Mouse (Mus musculus) gastrocnemius, adult 2 months (tissue): ENCODE measurements at regions not wholly inside any gene's neighbourhood (a gene's known extent, or its start where the extent isn't known, plus 50 kb on each side); places are given as distances from the start of the nearest gene placed in this dataset.
"Not testable (repeated sequence)": the region's sequence is repeated elsewhere in the genome, so short reads cannot be mapped to it uniquely, and the experiment has no call there.

Source experiments
- DNase-seq: peaks from one replicate; pipeline ENCODE4 v3.0.0; 2022
- H3K27ac ChIP-seq: fragments of 200-600 bp; 2 replicates; pipeline ENCODE4 v1.8.1; 2022; ENCODE audit warnings: mild to moderate bottlenecking
- H3K4me3 ChIP-seq: fragments of 200-600 bp; 2 replicates; pipeline ENCODE4 v1.8.1; 2022; ENCODE audit warnings: mild to moderate bottlenecking, moderate library complexity
- CTCF ChIP-seq: fragments of 200-600 bp; IDR thresholded peaks from 2 replicates; pipeline ENCODE4 v1.8.1; 2022; ENCODE audit warnings: antibody characterized with exemption, mild to moderate bottlenecking, moderate library complexity
- intact Hi-C: fragments of 180-260 bp; cut with DNase I; formaldehyde crosslinking; loops from one replicate; pipeline ENCODE4 v1.15.1; 2025

DNA sequence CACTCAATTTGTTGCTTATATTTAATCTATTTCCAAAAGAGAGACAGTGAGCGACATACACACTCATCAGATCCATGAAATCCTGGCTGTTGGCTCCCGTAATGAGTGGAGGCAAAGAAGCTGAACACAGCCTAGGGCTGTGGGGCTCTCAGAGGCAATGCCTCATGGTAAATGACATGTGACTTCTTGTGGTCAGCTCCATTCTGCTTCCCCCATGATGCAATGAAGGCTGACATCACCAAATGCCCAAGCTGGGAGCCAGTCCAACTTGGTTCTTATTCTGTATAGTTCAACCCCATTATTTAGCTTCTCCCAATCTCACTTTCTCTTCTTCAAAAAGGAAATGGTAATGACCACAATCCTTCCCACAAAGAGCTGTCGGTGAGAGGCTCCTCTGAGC lies 262.5 kb downstream of the Tpbg start:
- no peak overlapping the region for H3K27ac ChIP-seq
- no peak for TF ChIP-seq CTCF

GRCm38 (mm10) chr9:86105851-86106250 lies 263.7 kb downstream of the Tpbg start:
- intact Hi-C loops = no loop called here
- no peak for DNase-seq
- TF ChIP-seq CTCF = no peak
- Histone ChIP-seq H3K4me3 (no peak overlapping the region), H3K27ac (no peak overlapping the region)

More for the DNA sequence above, 262.5 kb downstream of the Tpbg start:
- intact Hi-C loops = no loop called here
- DNase-seq = no peak
- H3K4me3 ChIP-seq = no peak overlapping the region

- DNase-seq = no peak
- H3K27ac ChIP-seq = no peak overlapping the region
- intact Hi-C loops = no loop called here
- H3K4me3 ChIP-seq = no peak overlapping the region
- no peak for TF ChIP-seq CTCF
Measured at GRCm38 (mm10) chr9:86109906-86110305, 267.7 kb downstream of the Tpbg start.

GRCm38 (mm10) chr9:86119370-86119769 lies 277.2 kb downstream of the Tpbg start:
- no peak for TF ChIP-seq CTCF
- H3K4me3 ChIP-seq = no peak overlapping the region
- no peak overlapping the region for H3K27ac ChIP-seq
- intact Hi-C loops = no loop called here
- no peak for DNase-seq

GRCm38 (mm10) chr9:86135617-86136016 lies 293.4 kb downstream of the Tpbg start:
- intact Hi-C loops, DNase-seq, H3K27ac ChIP-seq: not testable (repeated sequence)

GRCm38 (mm10) chr9:86145903-86146302 lies 303.7 kb downstream of the Tpbg start:
- no peak for DNase-seq
- no peak for TF ChIP-seq CTCF
- no peak overlapping the region for H3K4me3 ChIP-seq

More at GRCm38 (mm10) chr9:86135617-86136016, 293.4 kb downstream of the Tpbg start:
- not testable (repeated sequence) for H3K4me3 ChIP-seq

DNA sequence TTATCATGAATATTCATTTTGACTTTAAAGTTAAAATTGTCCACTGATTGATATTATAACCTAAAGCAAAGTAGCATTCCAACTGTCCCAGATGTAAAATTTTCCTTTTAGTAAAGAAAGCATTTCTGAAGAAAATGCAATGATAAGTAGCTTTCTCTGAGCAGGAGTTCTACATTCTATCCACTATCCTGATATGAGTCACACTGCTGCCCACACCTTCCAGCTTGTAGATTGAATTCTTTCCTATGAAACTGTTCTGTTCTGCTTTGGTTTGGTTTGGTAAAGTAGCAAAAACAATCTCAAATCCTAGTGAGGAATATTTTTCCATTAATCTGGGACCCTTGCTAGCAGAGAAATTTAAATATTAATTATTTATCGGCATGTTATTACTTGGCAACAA lies 304.4 kb downstream of the Ube2cbp start:
- H3K4me3 ChIP-seq = no peak overlapping the region
- TF ChIP-seq CTCF = no peak
- intact Hi-C loops = no loop called here
- DNase-seq = no peak
- no peak overlapping the region for H3K27ac ChIP-seq

More at GRCm38 (mm10) chr9:86145903-86146302, 303.7 kb downstream of the Tpbg start:
- intact Hi-C loops = no loop called here
- H3K27ac ChIP-seq = no peak overlapping the region

DNA sequence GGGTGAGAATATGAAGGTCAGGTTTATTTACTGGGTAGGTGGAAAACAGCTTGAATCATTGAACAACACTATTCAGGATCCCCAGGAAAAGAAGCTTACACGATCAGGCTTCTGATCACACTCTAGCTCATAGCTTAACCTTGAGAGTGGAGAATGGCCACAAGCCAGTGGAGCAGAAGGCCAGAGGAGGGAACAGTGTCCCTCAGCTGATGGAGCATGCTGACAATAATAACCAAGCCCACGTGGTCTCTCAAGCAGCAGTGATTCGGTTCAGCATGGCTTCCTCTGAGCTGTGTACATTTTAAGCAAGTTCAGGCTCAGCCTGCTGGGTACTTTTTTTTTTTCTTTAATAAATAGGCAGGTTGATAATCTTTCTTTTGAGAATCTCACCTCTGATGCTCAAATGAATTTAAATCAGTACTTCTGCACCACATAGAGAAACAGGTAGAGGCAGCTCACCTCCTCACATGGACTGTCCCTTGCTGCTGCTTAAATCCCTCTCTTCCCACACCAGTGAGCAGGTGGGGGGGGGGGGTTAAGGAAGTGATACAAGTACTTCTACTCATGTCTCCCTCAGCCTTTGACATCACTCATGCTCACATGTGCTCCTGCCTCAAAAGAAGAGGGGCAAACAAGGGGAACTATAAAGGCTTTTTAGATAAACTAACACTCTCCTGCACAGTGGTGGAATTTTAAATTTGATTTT lies 298.2 kb downstream of the Ube2cbp start:
- intact Hi-C loops = no loop called here
- TF ChIP-seq CTCF = no peak

GRCm38 (mm10) chr9:86170756-86171155 lies 294.0 kb downstream of the Ube2cbp start:
- no peak overlapping the region for H3K4me3 ChIP-seq
- no peak for DNase-seq
- no peak for TF ChIP-seq CTCF
- intact Hi-C loops = no loop called here
- H3K27ac ChIP-seq = no peak overlapping the region

More for the DNA sequence above, 298.2 kb downstream of the Ube2cbp start:
- Histone ChIP-seq H3K4me3 (no peak overlapping the region), H3K27ac (no peak overlapping the region)
- DNase-seq = no peak

DNA sequence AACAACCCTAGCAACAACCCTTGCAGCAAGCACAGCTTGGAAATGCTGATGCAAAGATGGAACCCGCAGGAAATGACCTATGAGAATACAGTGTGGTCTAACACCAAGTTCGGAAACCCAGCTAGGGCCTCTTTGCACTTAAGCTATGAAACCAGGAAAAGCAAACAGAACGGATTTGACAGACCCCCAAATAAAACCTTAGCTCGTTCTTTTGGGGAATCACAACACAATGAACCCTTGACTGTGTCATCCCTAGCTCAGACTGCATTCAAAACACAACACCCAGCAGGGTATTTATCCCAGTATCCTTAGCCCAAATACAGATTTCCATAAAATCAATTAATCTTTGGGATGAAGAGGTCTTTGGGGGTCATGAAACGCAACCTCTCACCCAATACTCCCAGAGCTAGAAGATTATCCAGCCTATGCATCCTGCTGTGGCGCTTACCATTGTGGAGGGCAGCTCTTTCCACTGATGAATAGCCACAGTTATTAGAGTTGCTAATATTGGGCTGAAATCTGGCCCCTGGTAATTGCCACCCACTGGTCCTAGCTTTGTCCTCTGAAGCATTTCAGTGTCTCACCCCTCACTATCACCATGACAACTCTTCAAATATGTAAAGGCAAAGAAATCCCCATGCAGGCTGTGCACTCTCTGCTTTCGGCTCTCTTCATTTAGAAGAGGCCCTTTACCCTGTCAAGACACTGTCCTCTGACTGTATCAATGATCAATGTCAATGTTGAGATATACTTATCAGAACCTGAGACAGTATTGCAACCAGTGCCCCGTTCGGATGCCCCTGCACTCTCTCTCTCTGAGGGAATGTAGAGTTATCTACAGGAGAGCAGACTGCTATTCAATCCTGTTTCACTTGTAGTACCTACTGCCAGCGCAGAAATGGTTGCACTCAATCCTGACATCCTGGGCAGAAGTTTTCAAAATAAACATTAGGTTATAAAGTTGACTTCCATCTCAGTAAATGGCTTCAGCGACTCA lies 277.7 kb downstream of the Ube2cbp start:
- no peak for TF ChIP-seq CTCF
- Histone ChIP-seq H3K27ac (no peak overlapping the region), H3K4me3 (no peak overlapping the region)
- intact Hi-C loops = no loop called here
- DNase-seq = no peak

- H3K27ac ChIP-seq = no peak overlapping the region
- intact Hi-C loops = no loop called here
- DNase-seq = no peak
- no peak for TF ChIP-seq CTCF
- no peak overlapping the region for H3K4me3 ChIP-seq
Measured at GRCm38 (mm10) chr9:86188873-86189272, 275.9 kb downstream of the Ube2cbp start.

DNA sequence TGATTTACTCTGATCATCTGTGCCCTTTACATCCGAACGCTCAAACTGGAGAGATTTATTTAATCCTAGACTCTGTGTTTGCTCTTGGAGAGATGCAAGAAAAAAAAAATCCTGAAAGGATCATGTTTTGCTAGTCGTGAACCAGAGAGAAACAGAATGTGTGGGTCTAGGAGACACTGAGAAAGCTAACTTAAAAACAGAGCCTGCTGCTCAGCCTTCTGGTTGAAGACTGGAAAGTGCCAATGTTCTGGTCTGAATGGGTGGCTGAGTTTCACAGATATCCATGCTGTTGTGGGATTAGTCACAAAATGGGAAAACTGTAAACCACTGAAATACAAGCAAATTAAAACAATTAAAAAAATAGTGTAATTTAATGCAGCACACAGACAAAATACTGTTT lies 259.7 kb downstream of the Ube2cbp start:
- intact Hi-C loops = no loop called here
- TF ChIP-seq CTCF = no peak
- no peak overlapping the region for H3K4me3 ChIP-seq
- no peak overlapping the region for H3K27ac ChIP-seq
- DNase-seq = no peak

DNA sequence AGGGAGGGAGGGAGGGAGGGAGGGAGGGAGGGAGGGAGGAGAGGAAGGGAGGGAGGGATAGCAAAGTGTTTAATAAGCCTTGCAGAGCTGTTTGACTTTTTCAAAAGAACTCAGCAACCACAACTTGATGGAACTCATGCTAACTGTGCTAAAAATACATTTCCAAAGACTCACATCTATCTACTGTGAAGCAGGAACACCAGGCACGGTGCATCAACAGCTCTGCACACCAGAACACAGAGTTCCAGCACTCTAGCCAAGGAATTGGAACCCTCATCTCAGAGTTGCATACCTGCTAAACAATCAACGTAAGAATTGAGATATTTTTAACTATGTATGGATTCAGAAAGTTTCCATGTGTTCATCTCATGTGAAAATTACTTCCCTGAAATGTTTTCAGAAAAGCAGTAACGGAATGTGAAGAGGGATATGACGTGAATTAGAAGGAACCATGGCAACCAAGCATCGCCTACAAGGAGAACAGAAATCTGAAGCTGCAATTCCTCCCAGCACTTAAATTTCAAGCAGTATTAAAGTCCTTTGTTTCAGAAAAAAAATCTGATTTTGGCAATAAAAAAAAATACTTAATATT lies 256.3 kb downstream of the Ube2cbp start:
- Histone ChIP-seq H3K27ac (no peak overlapping the region), H3K4me3 (no peak overlapping the region)
- intact Hi-C loops = no loop called here
- TF ChIP-seq CTCF = no peak
- no peak for DNase-seq
